Mouse (Mus musculus) B cell, adult 67 days (primary cell): ENCODE results near the gene Skint6. TPM values are rescaled to one million over a fixed set of nuclear protein-coding genes. Genes with fewer than 3 reads are reported as not detected.

ENCODE experiments used
- total RNA-seq, 2 experiments: library from RNA; stranded (reverse); gene quantifications; 4 replicates each; pipeline ENCODE4 v1.2.4; 2023

The Skint6 gene
- total RNA-seq = not detected

DNA sequence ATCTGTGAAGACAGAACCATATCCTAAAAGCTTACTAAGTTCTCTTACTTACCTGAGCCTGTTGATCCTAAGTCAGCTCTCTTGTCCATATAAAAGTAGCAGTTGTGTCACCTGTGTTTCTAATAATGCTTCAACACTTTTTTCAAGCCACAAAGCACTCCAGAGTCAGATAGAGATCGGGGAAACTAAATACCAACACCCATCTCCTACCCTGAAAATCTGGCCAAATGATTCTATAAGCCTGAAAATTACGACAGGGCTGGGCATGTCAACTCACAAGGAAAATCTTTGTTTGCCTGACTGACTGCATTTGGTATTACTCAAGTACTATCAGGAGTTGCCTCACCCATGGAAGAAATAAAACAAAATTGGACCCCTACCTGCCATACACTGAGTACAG lies at the start of gene Skint6:
Gene Skint6, minus strand, starts transcription at position 101 of the 400 bp plus-strand sequence.

GRCm38 (mm10) chr4:112774766-112775165 lies 512.0 kb downstream of the Skint6 start, which contains the start of gene Skint10:
TSS of gene Skint10 (minus strand) at chr4:112774866.

